Mouse (Mus musculus) ovary, adult 10 weeks (tissue): ENCODE measurements around the gene Gm11487. TPM values are rescaled to one million over a fixed set of nuclear protein-coding genes. Genes with fewer than 3 reads are reported as not detected.

Experiments
- polyA plus RNA-seq: library from polyadenylated mRNA; stranded (reverse); fragments of 350-450 nt; fragmentation: Illumina TruSeq; extraction: RNeasy Lipid Tissue Mini Kit (QIAGEN cat#74804); gene quantifications from one replicate; pipeline ENCODE4 v1.2.3, GENCODE M21; 2014

Gm11487 gene
- polyA plus RNA-seq: not detected

DNA sequence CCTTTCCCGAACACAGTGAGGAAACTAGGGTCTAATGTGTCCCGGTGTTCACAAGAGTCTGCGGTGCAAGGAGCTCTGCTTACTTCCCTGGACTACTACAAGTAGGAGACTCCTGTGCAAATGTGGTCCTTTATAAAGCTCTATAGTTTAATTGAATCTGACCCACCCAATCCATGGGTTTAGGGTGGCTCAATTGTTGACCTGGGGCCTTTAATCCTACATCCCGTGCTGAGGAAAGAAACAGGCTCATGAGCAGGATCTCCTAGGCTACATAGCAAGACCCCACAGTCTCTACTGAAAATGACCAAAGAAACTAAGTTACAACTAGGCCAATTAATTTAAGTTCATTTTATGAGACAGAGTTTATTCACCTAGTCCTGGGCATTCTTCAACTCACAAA lies at the start of gene Gm11487:
Gene Gm11487 (minus strand): TSS at position 101 of the 400 bp plus-strand sequence.

Other genes with a start within 250 kb of the Gm11487 start
- gene Gm11238, start 202.8 kb upstream of the Gm11487 start, polyA plus RNA-seq: not detected
- not detected for gene Gm11237, start 217.9 kb upstream of the Gm11487 start, polyA plus RNA-seq
- not detected for gene Gm11236, start 233.0 kb upstream of the Gm11487 start, polyA plus RNA-seq